Mouse (Mus musculus) brain, embryonic 14.5 days (tissue): ENCODE data around the gene Cds2.

Source experiments
- CTCF ChIP-seq: fragments of 200-500 bp; IDR thresholded peaks from 2 replicates; pipeline ENCODE4 v1.5.1; 2012; ENCODE audit warnings: inconsistent platforms, mild to moderate bottlenecking, moderate library complexity, borderline replicate concordance; ENCODE audit not compliant: insufficient read depth, insufficient read length; ENCODE audit errors: extremely low read depth
- POLR2A ChIP-seq: fragments of 200-500 bp; IDR thresholded peaks from 2 replicates; pipeline ENCODE4 v1.6.1; 2012; ENCODE audit warnings: mild to moderate bottlenecking, inconsistent platforms, borderline replicate concordance; ENCODE audit not compliant: poor library complexity, insufficient read depth, insufficient read length, severe bottlenecking; ENCODE audit errors: extremely low read depth

DNA sequence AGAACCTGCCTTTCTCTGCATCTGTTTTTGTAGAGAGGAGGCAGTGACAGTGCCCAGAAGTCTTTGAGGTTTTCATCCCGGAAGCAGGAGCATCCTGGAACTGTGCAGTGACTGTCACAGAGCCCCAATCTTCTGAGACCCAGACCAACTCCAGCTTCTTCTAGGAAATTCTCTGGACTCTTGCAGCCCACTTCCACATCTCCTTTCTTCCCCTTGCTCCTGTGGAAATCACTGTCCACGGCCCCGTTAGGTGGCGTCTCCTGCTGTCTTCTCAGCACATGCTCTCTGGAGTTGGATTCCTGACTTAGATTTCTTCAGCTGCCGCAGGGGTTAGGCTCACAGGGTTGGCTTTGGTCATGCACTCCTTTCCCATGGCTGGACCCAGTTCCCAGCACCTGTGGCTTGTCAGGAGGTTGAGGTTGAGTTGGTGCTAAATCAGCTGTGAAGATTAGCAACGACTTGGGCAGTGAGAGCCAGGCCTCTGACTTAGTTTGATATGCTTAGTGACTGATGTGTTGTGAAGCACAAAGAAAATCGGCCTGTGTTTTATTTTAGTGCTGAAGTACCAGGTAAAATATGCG lies 15.4 kb downstream of the Cds2 start:
- no peak for TF ChIP-seq POLR2A
- TF ChIP-seq CTCF = no peak
